Mouse (Mus musculus) forebrain, postnatal 0 days (tissue): ENCODE measurements around the gene Olfr1186. TPM values are rescaled to one million over a fixed set of nuclear protein-coding genes. Genes with fewer than 3 reads are reported as not detected.
"Not testable (repeated sequence)": the region's sequence is repeated elsewhere in the genome, so short reads cannot be mapped to it uniquely, and the experiment has no call there.

Experiments used
- ATAC-seq: fragments of 200-750 bp; cut with Nextera tagmentation; 2 replicates; pipeline ENCODE4 v1.8.0; 2017; ENCODE audit warnings: mild to moderate bottlenecking, moderate library complexity
- DNase-seq: peaks from one replicate; pipeline ENCODE4 v3.0.0-alpha.2; 2015
- H3K27ac ChIP-seq: fragments of 300-500 bp; sonication (generic); 2 replicates; pipeline ENCODE4 v1.5.1; 2014; ENCODE audit warnings: low read depth, mild to moderate bottlenecking, antibody characterized with exemption, low read length, moderate library complexity, mixed read lengths
- H3K27me3 ChIP-seq: fragments of 300-500 bp; sonication (generic); 2 replicates; pipeline ENCODE4 v1.6.1; 2014; ENCODE audit warnings: mild to moderate bottlenecking, low read length, mixed read lengths; ENCODE audit not compliant: insufficient read depth
- H3K36me3 ChIP-seq: fragments of 300-500 bp; sonication (generic); 2 replicates; pipeline ENCODE4 v1.6.1; 2014; ENCODE audit warnings: mild to moderate bottlenecking, moderate library complexity; ENCODE audit not compliant: insufficient read depth
- H3K4me1 ChIP-seq: fragments of 300-500 bp; sonication (generic); 2 replicates; pipeline ENCODE4 v1.6.1; 2014; ENCODE audit warnings: antibody characterized with exemption; ENCODE audit not compliant: insufficient read depth
- H3K4me2 ChIP-seq: fragments of 300-500 bp; sonication (generic); 2 replicates; pipeline ENCODE4 v1.6.1; 2014; ENCODE audit warnings: low read depth, mild to moderate bottlenecking, moderate library complexity
- H3K4me3 ChIP-seq: fragments of 300-500 bp; sonication (generic); 2 replicates; pipeline ENCODE4 v1.5.1; 2014; ENCODE audit warnings: low read depth, low read length, mixed read lengths
- H3K9ac ChIP-seq: fragments of 300-500 bp; sonication (generic); 2 replicates; pipeline ENCODE4 v1.6.1; 2014; ENCODE audit warnings: mild to moderate bottlenecking
- H3K9me3 ChIP-seq: fragments of 300-500 bp; sonication (generic); 2 replicates; pipeline ENCODE4 v1.6.1; 2016; ENCODE audit warnings: low read length
- CTCF ChIP-seq: sonication (generic); IDR thresholded peaks from 2 replicates; pipeline ENCODE4 v1.5.1; 2016; ENCODE audit warnings: antibody characterized with exemption, control low read depth, low read depth
- WGBS: fragments of 180-500 bp; shearing (Covaris S2); extraction: QIAGEN DNeasy Blood & Tissue Kit; methylation state at CpG from one replicate; pipeline ENCODE4 v1.1.7; 2014; 5-methylcytosine and 5-hydroxymethylcytosine counted together
- polyA plus RNA-seq: library from polyadenylated mRNA; unstranded; fragments of >200 nt; fragmentation: Nextera tagmentation; extraction: Ambion mirVana; gene quantifications from 2 replicates; pipeline ENCODE4 v1.2.1, GENCODE M21; 2015
- total RNA-seq: library from RNA; depleted of rRNA; stranded (reverse); fragments of >200 nt; gene quantifications from 2 replicates; pipeline ENCODE4 v1.2.3, GENCODE M21; 2014; rRNA removed

The Olfr1186 gene
- total RNA-seq (not detected in 2 replicates), polyA plus RNA-seq (not detected in 2 replicates)

DNA sequence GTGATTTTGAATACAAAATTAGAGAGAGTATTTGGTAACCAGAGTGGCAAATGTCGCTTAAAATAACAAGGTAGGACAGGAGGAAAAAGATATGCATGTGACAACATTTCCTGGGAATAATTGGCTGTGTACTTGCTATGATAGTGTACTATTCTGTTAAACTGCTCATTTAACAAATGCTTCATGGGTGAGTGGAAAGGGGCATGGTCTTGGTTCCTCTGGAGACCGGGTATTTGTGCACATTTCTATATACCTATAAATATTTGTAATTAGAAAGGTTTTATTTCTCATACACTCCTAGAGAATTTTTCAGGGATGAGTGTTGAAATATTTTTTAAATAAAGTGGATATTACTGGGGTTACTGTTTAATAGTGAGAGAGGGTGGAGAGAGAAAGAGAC is at the start of gene Olfr1186:
Olfr1186 (plus strand) TSS at position 301 of the 400 bp plus-strand sequence.
- Histone ChIP-seq H3K4me1 (no peaks in the 10 kb centered on the region), H3K9me3 (no peaks in the 10 kb centered on the region), H3K27me3 (no peaks in the 10 kb centered on the region), H3K4me2 (no peak within 1 kb of the TSS), H3K27ac (no peak within 1 kb of the TSS), H3K9ac (no peak within 1 kb of the TSS), H3K4me3 (no peak within 1 kb of the TSS), H3K36me3 (no peaks in the 10 kb centered on the region)
- no peak for ATAC-seq
- WGBS, result 85% methylated on average over 2 of the region's 2 CpGs
- no peak for TF ChIP-seq CTCF
- DNase-seq, result no peak

- TF ChIP-seq CTCF, result no peak
- Histone ChIP-seq H3K36me3 (no peaks in the 10 kb centered on the region), H3K4me3 (no peak within 1 kb of the TSS), H3K4me1 (no peaks in the 10 kb centered on the region), H3K9ac (no peak within 1 kb of the TSS), H3K27me3 (no peaks in the 10 kb centered on the region), H3K9me3 (no peaks in the 10 kb centered on the region), H3K4me2 (no peak within 1 kb of the TSS), H3K27ac (no peak within 1 kb of the TSS)
- no peak for DNase-seq
- 92% methylated on average over 2 of the region's 2 CpGs for WGBS
- no peak for ATAC-seq
Measured at GRCm38 (mm10) chr2:88483298-88483697, 35.1 kb upstream of the Olfr1186 start, which contains the start of gene Olfr1184. TSS of gene Olfr1184 (plus strand) at chr2:88483598.

- no peak for TF ChIP-seq CTCF
- Histone ChIP-seq H3K9me3 (no peaks in the 10 kb centered on the region), H3K9ac (no peak within 1 kb of the TSS), H3K4me1 (no peaks in the 10 kb centered on the region), H3K27ac (no peak within 1 kb of the TSS), H3K4me2 (no peak within 1 kb of the TSS), H3K4me3 (no peak within 1 kb of the TSS), H3K36me3 (no peaks in the 10 kb centered on the region), H3K27me3 (no peaks in the 10 kb centered on the region)
- no peak for DNase-seq
- no peak for ATAC-seq
- WGBS, result 61% methylated on average over 2 of the region's 2 CpGs
Measured at GRCm38 (mm10) chr2:88493020-88493419, 25.3 kb upstream of the Olfr1186 start, which contains the start of gene Olfr1185-ps1. TSS of gene Olfr1185-ps1 (plus strand) at chr2:88493320.

- no peak overlapping the region for H3K9ac ChIP-seq
- ATAC-seq (no peak), DNase-seq (no peak)
- H3K27me3 ChIP-seq, result no peaks in the 10 kb centered on the region
- H3K4me2 ChIP-seq, result no peak overlapping the region
- no peaks in the 10 kb centered on the region for H3K36me3 ChIP-seq
- no peak overlapping the region for H3K4me3 ChIP-seq
- WGBS, result 81% methylated on average over 3 of the region's 3 CpGs
- H3K9me3 ChIP-seq, result no peaks in the 10 kb centered on the region
- no peak for TF ChIP-seq CTCF
- no peak overlapping the region for H3K27ac ChIP-seq
- H3K4me1 ChIP-seq, result no peaks in the 10 kb centered on the region
Measured at GRCm38 (mm10) chr2:88525720-88526119, 7.4 kb downstream of the Olfr1186 start.

GRCm38 (mm10) chr2:88556635-88557034 is 38.3 kb downstream of the Olfr1186 start, which contains the start of gene Olfr1188:
TSS of gene Olfr1188 (plus strand) at chr2:88556935.
- Histone ChIP-seq H3K9me3 (no peaks in the 10 kb centered on the region), H3K27ac (no peak within 1 kb of the TSS), H3K4me2 (no peak within 1 kb of the TSS), H3K4me3 (no peak within 1 kb of the TSS), H3K9ac (no peak within 1 kb of the TSS), H3K4me1 (no peaks in the 10 kb centered on the region), H3K36me3 (no peaks in the 10 kb centered on the region), H3K27me3 (no peaks in the 10 kb centered on the region)
- ATAC-seq (no peak), DNase-seq (no peak)
- no peak for TF ChIP-seq CTCF
- WGBS, result 87% methylated on average over 2 of the region's 2 CpGs

DNA sequence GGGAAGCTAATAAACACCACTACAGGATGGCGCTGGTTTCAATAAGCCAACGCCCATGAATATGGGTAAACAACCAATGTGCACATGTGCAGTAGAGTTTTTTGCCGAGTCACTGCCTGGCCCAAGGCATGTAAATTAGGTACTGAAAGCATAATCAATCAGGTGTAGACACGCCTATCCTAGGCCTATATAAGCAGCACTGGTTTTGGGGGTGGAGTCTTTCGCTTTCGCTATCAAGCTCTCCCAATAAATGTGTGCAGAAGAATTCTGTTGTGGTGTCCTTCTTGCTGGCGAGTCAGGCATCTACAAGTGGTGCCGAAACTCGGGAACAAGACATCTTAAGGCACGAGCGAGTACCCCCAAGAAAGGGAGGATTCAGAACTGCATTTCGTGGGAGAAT is 54.3 kb downstream of the Olfr1186 start:
- H3K4me2 ChIP-seq, ATAC-seq, H3K27ac ChIP-seq, H3K36me3 ChIP-seq, DNase-seq, H3K4me1 ChIP-seq, H3K4me3 ChIP-seq, H3K27me3 ChIP-seq, H3K9me3 ChIP-seq, H3K9ac ChIP-seq: not testable (repeated sequence)
- WGBS, result 92% methylated on average over 12 of the region's 12 CpGs

Other genes starting within 250 kb of the Olfr1186 start
- not detected in 2 replicates for gene Olfr1173, start 238.7 kb upstream of the Olfr1186 start, total RNA-seq
- gene Olfr1173, start 238.7 kb upstream of the Olfr1186 start, polyA plus RNA-seq, result not detected in 2 replicates
- gene Olfr1174-ps, start 203.4 kb upstream of the Olfr1186 start, total RNA-seq, result not detected in 2 replicates
- not detected in 2 replicates for gene Olfr1174-ps, start 203.4 kb upstream of the Olfr1186 start, polyA plus RNA-seq
- not detected in 2 replicates for gene Olfr1175-ps, start 191.3 kb upstream of the Olfr1186 start, total RNA-seq
- gene Olfr1175-ps, start 191.3 kb upstream of the Olfr1186 start, polyA plus RNA-seq, result not detected in 2 replicates
- gene Olfr1176, start 181.8 kb upstream of the Olfr1186 start, total RNA-seq, result not detected in 2 replicates
- not detected in 2 replicates for gene Olfr1176, start 181.8 kb upstream of the Olfr1186 start, polyA plus RNA-seq
- gene Olfr1177-ps, start 172.1 kb upstream of the Olfr1186 start, total RNA-seq, result not detected in 2 replicates
- not detected in 2 replicates for gene Olfr1177-ps, start 172.1 kb upstream of the Olfr1186 start, polyA plus RNA-seq
- gene Olfr1178, start 131.5 kb upstream of the Olfr1186 start, total RNA-seq, result not detected in 2 replicates
- not detected in 2 replicates for gene Olfr1178, start 131.5 kb upstream of the Olfr1186 start, polyA plus RNA-seq
- gene Olfr1179, start 112.1 kb upstream of the Olfr1186 start, total RNA-seq, result not detected in 2 replicates
- not detected in 2 replicates for gene Olfr1179, start 112.1 kb upstream of the Olfr1186 start, polyA plus RNA-seq
- gene Olfr1180, start 99.4 kb upstream of the Olfr1186 start, total RNA-seq, result not detected in 2 replicates
- not detected in 2 replicates for gene Olfr1180, start 99.4 kb upstream of the Olfr1186 start, polyA plus RNA-seq
- gene Olfr1181, start 92.4 kb upstream of the Olfr1186 start, total RNA-seq, result not detected in 2 replicates
- not detected in 2 replicates for gene Olfr1181, start 92.4 kb upstream of the Olfr1186 start, polyA plus RNA-seq
- not detected in 2 replicates for gene Gm13757, start 69.4 kb upstream of the Olfr1186 start, total RNA-seq
- not detected in 2 replicates for gene Gm13757, start 69.4 kb upstream of the Olfr1186 start, polyA plus RNA-seq
- not detected in 2 replicates for gene Olfr1183, start 63.7 kb upstream of the Olfr1186 start, total RNA-seq
- gene Olfr1183, start 63.7 kb upstream of the Olfr1186 start, polyA plus RNA-seq, result not detected in 2 replicates
- gene Olfr1184, start 35.0 kb upstream of the Olfr1186 start, total RNA-seq, result not detected in 2 replicates
- gene Olfr1184, start 35.0 kb upstream of the Olfr1186 start, polyA plus RNA-seq, result not detected in 2 replicates
- not detected in 2 replicates for gene Olfr1185-ps1, start 25.2 kb upstream of the Olfr1186 start, total RNA-seq
- not detected in 2 replicates for gene Olfr1185-ps1, start 25.2 kb upstream of the Olfr1186 start, polyA plus RNA-seq
- gene Olfr1188, start 38.4 kb downstream of the Olfr1186 start, total RNA-seq, result not detected in 2 replicates
- not detected in 2 replicates for gene Olfr1188, start 38.4 kb downstream of the Olfr1186 start, polyA plus RNA-seq
- 0.19 TPM in 1 of 2 replicates, not detected in the other for gene Olfr1189, start 67.9 kb downstream of the Olfr1186 start, total RNA-seq
- gene Olfr1189, start 67.9 kb downstream of the Olfr1186 start, polyA plus RNA-seq, result not detected in 2 replicates
- not detected in 2 replicates for gene Olfr1191-ps1, start 122.0 kb downstream of the Olfr1186 start, total RNA-seq
- gene Olfr1191-ps1, start 122.0 kb downstream of the Olfr1186 start, polyA plus RNA-seq, result not detected in 2 replicates
- not detected in 2 replicates for gene Olfr1192-ps1, start 130.0 kb downstream of the Olfr1186 start, total RNA-seq
- gene Olfr1192-ps1, start 130.0 kb downstream of the Olfr1186 start, polyA plus RNA-seq, result not detected in 2 replicates
- not detected in 2 replicates for gene Olfr1193, start 157.1 kb downstream of the Olfr1186 start, total RNA-seq
- not detected in 2 replicates for gene Olfr1193, start 157.1 kb downstream of the Olfr1186 start, polyA plus RNA-seq
- gene Olfr1195, start 170.6 kb downstream of the Olfr1186 start, total RNA-seq, result not detected in 2 replicates
- gene Olfr1195, start 170.6 kb downstream of the Olfr1186 start, polyA plus RNA-seq, result not detected in 2 replicates
- not detected in 2 replicates for gene Olfr1196, start 186.0 kb downstream of the Olfr1186 start, total RNA-seq
- not detected in 2 replicates for gene Olfr1196, start 186.0 kb downstream of the Olfr1186 start, polyA plus RNA-seq
- not detected in 2 replicates for gene Olfr1197, start 213.8 kb downstream of the Olfr1186 start, total RNA-seq
- gene Olfr1197, start 213.8 kb downstream of the Olfr1186 start, polyA plus RNA-seq, result not detected in 2 replicates
- gene Olfr1198, start 232.8 kb downstream of the Olfr1186 start, total RNA-seq, result not detected in 2 replicates
- gene Olfr1198, start 232.8 kb downstream of the Olfr1186 start, polyA plus RNA-seq, result not detected in 2 replicates
- not detected in 2 replicates for gene Olfr1199, start 241.9 kb downstream of the Olfr1186 start, total RNA-seq
- not detected in 2 replicates for gene Olfr1199, start 241.9 kb downstream of the Olfr1186 start, polyA plus RNA-seq